Mouse (Mus musculus): ENCODE measurements at regions not wholly inside any gene's neighbourhood (a gene's known extent, or its start where the extent isn't known, plus 50 kb on each side); places are given as distances from the start of the nearest gene placed in this dataset.

- DNase-seq (ENCODE audit: low spot score in 2 of 2) = no peak
These were observed 243.5 kb downstream of the Cd83 start for GRCm38 (mm10) chr13:44028081-44028480.

GRCm38 (mm10) chr13:44030590-44030989 lies 246.0 kb downstream of the Cd83 start:
- DNase-seq (ENCODE audit: low spot score in 2 of 2) = peak in 1 of 2 experiments; percentile 34

GRCm38 (mm10) chr13:44037774-44038294 lies 253.3 kb downstream of the Cd83 start:
- no peak for DNase-seq (ENCODE audit: low spot score in 2 of 2)

GRCm38 (mm10) chr13:44038322-44038721 lies 253.7 kb downstream of the Cd83 start:
- no peak for DNase-seq (ENCODE audit: low spot score in 2 of 2)

- DNase-seq (ENCODE audit: low spot score in 2 of 2) = no peak
These were observed 256.1 kb downstream of the Cd83 start for GRCm38 (mm10) chr13:44040640-44041039.

GRCm38 (mm10) chr13:44042730-44043493 lies 258.3 kb downstream of the Cd83 start:
- no peak for DNase-seq (ENCODE audit: low spot score in 2 of 2)

GRCm38 (mm10) chr13:44043494-44043885 lies 258.9 kb downstream of the Cd83 start:
- peak; percentile 35 to 72 for DNase-seq (ENCODE audit: low spot score in 2 of 2)

- DNase-seq (ENCODE audit: low spot score in 2 of 2) = peak in 1 of 2 experiments; percentile 25
These were observed 260.1 kb downstream of the Cd83 start for GRCm38 (mm10) chr13:44044546-44045216.

- no peak for DNase-seq (ENCODE audit: low spot score in 2 of 2)
These were observed 261.9 kb downstream of the Cd83 start for GRCm38 (mm10) chr13:44046436-44046835.

GRCm38 (mm10) chr13:44054157-44054556 lies 269.6 kb downstream of the Cd83 start:
- DNase-seq (ENCODE audit: low spot score in 2 of 2) = no peak

GRCm38 (mm10) chr13:44055573-44056491 lies 271.3 kb downstream of the Cd83 start:
- peak in 1 of 2 experiments; percentile 24 for DNase-seq (ENCODE audit: low spot score in 2 of 2)

- no peak for DNase-seq (ENCODE audit: low spot score in 2 of 2)
These were observed 272.1 kb downstream of the Cd83 start for GRCm38 (mm10) chr13:44056716-44057115.

GRCm38 (mm10) chr13:44057542-44057941 lies 273.0 kb downstream of the Cd83 start:
- DNase-seq (ENCODE audit: low spot score in 2 of 2) = no peak

- DNase-seq (ENCODE audit: low spot score in 2 of 2) = no peak
These were observed 273.7 kb downstream of the Cd83 start for GRCm38 (mm10) chr13:44058277-44058676.

GRCm38 (mm10) chr13:44059436-44059835 lies 274.9 kb downstream of the Cd83 start:
- peak in 1 of 2 experiments; percentile 16 for DNase-seq (ENCODE audit: low spot score in 2 of 2)

- DNase-seq (ENCODE audit: low spot score in 2 of 2) = no peak
These were observed 276.7 kb downstream of the Cd83 start for GRCm38 (mm10) chr13:44061286-44061685.

GRCm38 (mm10) chr13:44061721-44062300 lies 277.2 kb downstream of the Cd83 start:
- DNase-seq (ENCODE audit: low spot score in 2 of 2) = peak in 1 of 2 experiments; percentile 28

- DNase-seq (ENCODE audit: low spot score in 2 of 2) = no peak
These were observed 278.7 kb downstream of the Cd83 start for GRCm38 (mm10) chr13:44063317-44063716.

- no peak for DNase-seq (ENCODE audit: low spot score in 2 of 2)
These were observed 279.5 kb downstream of the Cd83 start for GRCm38 (mm10) chr13:44064026-44064425.

- no peak for DNase-seq (ENCODE audit: low spot score in 2 of 2)
These were observed 281.2 kb downstream of the Cd83 start for GRCm38 (mm10) chr13:44065741-44066185.

GRCm38 (mm10) chr13:44067244-44067643 lies 282.7 kb downstream of the Cd83 start:
- DNase-seq (ENCODE audit: low spot score in 2 of 2) = no peak
